Mouse (Mus musculus): ENCODE results near the gene Tm7sf2.
"Not testable (repeated sequence)": the region's sequence is repeated elsewhere in the genome, so short reads cannot be mapped to it uniquely, and the experiment has no call there.

Gene Tm7sf2

DNA sequence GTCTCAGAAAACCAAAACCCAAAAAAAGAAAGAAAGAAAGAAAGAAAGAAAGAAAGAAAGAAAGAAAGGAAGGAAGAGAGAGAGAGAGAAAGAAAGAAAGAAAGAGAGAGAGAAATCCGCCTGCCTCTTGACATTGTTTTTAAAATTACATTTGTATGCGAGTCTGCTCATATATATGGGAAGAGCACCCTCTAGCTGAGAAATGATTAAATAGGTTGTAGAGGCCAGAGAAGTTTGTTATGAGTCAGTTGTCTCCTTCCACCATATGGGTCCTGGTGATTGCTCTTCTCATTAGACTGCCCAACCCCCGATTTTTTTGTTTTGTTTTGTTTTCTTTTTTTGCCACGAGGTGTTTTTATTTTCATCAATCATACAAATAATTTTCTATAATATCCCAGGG lies 24.1 kb downstream of the Tm7sf2 start:
- DNase-seq (ENCODE audit: low spot score in 2 of 2), result not testable (repeated sequence)

DNA sequence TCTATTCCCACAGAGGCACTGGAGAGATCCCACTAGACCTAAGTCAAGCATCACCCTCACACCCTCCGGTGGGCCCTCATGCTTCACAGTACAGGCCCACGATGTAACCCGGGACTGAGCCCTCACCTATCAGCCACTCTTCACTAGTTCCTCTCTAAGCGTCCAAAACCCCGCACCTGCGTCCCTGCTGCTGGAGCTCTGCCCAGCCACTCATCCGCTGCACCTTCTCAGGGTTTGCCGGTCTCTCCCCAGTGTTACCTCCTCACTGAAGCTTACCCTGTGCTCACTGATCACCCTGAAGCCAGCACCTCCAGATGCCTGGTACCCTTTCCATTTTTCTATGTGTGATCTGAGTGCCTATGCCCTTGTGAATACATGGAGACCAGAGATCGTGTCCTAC lies 25.9 kb downstream of the Tm7sf2 start:
- no peak for DNase-seq (ENCODE audit: low spot score in 2 of 2)

GRCm38 (mm10) chr19:6040002-6040401 lies 28.2 kb downstream of the Tm7sf2 start:
- no peak for DNase-seq (ENCODE audit: low spot score in 2 of 2)

GRCm38 (mm10) chr19:6038326-6038725 lies 29.8 kb downstream of the Tm7sf2 start:
- no peak for DNase-seq (ENCODE audit: low spot score in 2 of 2)

DNA sequence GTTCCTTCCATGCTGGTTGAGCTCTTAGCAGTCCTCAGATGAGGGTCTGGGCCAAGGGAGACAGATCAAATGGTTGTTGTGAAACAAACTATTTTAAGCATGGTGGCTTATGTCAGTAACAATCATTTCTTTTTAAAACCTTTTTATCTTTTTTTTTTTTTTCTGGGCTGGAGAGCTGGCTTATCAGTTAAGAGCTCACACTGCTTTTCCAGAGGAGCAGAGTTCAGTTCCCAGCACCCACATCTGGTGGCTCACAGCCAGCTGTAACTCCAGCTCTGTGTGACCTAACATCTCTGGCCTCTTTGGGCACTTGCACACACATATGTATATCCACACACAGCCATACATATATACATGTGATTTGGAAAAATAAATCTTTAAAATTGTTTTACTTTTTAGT lies 30.5 kb downstream of the Tm7sf2 start:
- no peak for DNase-seq (ENCODE audit: low spot score in 2 of 2)

DNA sequence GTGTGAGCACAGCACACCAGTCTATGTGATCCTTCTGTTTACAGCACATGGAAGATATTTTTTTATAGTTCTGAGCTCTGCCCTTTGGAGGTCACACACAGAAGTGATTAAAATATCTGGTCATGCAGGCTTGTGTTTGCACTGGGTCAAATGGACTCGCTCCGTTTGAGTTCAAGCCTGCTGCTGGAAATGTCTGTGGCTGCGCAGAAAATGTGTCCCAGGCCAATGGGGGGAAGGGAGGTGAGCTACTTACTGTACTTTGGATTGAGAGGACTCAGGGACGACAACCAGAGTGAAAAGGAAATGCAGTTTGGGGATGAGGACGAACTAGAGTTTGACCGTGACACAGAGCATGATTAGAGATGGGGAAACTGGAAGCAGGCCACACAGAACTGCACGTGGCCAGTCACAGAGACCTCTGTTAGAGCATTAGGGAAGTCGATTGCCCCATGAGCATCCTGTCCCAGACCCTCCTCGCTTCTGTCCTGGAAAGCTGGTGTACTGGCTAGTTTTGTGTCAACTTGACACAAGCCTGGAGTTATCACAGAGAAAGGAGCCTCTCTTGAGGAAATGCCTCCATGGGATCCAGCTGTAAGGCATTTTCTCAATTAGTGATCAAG lies 32.1 kb downstream of the Tm7sf2 start:
- no peak for DNase-seq (ENCODE audit: low spot score in 2 of 2)

DNA sequence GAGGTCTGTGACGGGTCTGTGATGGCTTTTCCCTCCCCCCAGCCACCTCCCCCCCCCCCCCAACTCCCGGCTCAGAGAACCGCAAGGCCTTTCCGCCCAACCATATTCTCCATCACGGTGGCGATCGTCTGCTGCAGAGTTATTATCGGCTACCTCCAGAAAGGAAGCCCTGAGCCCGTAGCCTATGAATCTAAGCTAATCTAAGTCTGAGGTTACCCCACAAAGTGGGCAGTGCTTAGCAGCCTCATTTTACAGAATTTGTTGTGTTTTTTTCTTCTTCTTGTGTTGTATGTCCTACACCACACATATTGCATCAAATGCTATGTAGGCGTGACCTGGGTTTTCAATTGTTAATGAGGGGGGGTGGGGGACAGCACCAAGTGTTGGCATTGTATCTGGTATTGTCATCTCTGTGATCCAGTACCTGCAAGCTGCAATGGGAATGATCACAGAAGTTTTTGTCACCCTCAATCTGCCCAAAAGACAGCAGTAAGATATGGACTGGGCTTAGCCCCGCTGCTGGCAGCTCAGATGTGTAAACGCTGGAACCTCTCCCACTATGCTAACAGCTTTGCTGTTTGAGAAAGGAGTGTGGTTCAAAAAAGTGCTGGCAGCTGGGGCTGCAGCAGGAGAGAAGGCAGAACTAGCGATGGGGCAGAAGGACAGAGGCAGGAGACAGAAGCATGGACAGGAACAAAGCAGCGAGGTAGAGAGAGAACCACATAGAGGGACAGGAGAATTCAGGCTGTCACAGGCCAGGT lies 37.5 kb downstream of the Tm7sf2 start:
- DNase-seq (ENCODE audit: low spot score in 2 of 2), result no peak

DNA sequence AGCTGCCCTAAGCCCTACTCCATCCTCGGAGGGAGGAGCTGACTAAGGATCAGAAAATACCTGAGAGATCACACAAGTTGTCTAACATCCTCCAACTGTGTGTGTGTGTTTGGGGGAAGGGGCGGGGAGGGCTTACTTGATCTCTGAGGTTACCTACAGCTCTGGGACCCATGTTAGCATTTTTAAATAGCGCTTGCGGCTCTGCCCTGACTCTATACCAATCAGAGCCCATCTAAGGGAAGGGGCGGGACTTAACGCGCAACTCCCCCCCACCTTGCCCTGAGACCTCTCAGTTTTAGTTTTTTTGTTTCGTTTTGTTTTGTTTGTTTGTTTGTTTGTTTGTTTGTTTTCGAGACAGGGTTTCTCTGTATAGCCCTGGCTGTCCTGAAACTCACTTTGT lies 38.7 kb downstream of the Tm7sf2 start:
- no peak for DNase-seq (ENCODE audit: low spot score in 2 of 2)

DNA sequence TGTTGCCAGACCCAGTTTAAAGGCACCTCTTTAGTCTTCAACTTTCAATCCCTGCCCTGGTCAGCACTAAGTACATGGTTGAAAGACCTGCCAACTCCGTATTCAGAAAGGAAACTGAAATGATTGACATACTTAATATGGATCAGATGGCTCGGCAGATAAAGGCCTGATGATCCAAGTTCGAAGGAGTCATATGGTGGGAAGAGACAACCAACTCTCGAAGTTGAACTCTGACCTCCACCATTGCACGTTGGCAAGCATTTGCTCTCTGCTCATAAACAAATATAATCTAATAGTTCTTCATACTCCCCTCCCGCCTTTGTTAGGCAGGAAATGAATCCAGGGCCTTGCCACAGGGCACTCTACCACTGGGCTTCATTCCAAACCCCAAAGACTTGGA lies 39.2 kb downstream of the Tm7sf2 start:
- no peak for DNase-seq (ENCODE audit: low spot score in 2 of 2)

- DNase-seq (ENCODE audit: low spot score in 2 of 2), result no peak
These were observed 44.2 kb downstream of the Tm7sf2 start for GRCm38 (mm10) chr19:6023930-6024329.

- no peak for DNase-seq (ENCODE audit: low spot score in 2 of 2)
These were observed 45.1 kb downstream of the Tm7sf2 start for GRCm38 (mm10) chr19:6023059-6023458.

GRCm38 (mm10) chr19:6020276-6020675 lies 47.9 kb downstream of the Tm7sf2 start:
- DNase-seq (ENCODE audit: low spot score in 2 of 2), result no peak

GRCm38 (mm10) chr19:6018142-6019089 lies 49.8 kb downstream of the Tm7sf2 start:
- peak; percentile 75 to 88 for DNase-seq (ENCODE audit: low spot score in 2 of 2)

DNA sequence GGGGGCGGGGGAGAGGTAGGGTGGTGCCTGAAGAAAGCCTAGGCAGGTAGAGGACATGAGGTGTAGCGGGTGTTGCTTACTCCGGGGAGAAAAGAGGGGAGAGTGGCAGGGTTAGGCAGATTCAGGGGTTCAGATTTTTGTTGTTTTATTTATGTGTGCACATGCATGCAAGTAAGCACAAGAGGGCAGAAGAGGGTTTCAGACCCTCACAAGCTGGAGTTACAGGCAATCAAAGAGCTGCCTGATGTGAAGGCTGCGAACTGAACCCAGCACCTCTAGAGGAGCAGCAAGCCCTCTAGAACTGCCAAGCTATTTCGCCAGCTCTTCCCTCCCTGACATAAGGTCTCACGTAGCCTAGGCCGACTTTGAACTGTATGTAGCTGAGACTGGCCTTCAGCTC lies 51.6 kb downstream of the Tm7sf2 start:
- DNase-seq (ENCODE audit: low spot score in 2 of 2), result no peak

DNA sequence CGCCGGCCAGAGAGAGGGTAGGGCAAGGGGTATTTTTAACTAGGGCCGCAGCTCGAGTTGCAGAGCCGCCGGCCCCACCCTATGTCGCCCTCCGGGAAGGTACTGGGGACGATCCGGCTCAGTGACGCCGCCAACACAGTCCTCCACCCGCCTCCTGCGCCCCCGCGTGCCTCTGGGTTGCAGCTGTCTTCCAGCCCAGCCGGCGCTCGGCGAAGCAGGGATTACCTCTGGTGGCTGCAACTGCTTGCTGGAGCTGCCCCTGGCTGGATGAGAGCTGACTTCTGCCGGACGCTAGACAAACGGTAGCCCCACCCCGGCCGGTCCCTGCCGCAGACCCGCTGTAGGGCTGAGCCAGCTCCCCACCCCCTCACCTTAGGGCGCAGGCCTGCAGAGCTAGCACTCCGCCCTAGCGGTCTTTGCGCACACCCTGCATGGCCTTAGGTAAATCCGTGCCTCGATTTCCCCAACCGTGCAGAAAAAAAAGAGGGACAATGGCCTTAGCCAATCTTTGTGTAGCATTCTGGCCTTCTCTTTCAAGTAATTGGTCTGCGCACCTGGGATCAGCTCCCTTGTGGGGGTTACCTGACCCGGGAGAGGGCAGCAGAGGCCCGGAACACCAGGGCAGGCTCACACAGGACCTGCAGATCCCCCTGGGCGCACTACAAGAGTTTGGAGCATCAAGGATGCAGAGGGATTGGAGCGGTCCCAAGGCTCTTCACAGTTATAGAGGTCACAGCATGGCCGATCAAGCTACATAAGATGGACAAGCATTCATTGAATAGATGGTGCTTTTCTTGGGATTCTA lies 52.5 kb downstream of the Tm7sf2 start, which contains the start of gene Capn1:
Gene Capn1, minus strand, starts transcription at position 387 of the 805 bp plus-strand sequence.
- DNase-seq (ENCODE audit: low spot score in 2 of 2), result peak; percentile 79 to 83

GRCm38 (mm10) chr19:6014991-6015510 lies 53.1 kb downstream of the Tm7sf2 start:
- DNase-seq (ENCODE audit: low spot score in 2 of 2), result peak; percentile 31 to 56

DNA sequence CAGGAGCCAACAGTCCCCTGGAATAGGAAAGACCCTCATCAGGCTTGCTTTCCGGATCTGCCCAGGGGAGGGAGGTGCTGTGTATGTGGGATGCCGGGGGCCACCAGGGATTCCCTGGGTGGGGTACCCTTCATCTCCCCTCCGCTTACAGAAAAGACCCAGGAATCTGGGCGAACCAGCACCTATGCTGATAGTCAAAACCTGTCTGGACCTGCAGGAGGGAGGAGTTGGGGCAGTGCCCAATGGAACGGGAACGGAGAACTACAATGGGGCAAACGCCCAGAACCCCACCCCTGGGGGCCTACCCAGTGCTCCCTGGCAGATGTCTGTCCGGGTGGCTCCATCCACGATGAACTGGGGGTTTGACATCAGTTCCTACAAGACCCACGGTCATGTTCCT lies 54.5 kb downstream of the Tm7sf2 start:
- DNase-seq (ENCODE audit: low spot score in 2 of 2), result no peak

Measured in thymus, postnatal 10 days (tissue).